Mouse (Mus musculus) hindbrain, postnatal 0 days (tissue): ENCODE results near the gene Grm8. TPM values are rescaled to one million over a fixed set of nuclear protein-coding genes. Genes with fewer than 3 reads are reported as not detected.

Experiments
- ATAC-seq: fragments of 200-750 bp; cut with Nextera tagmentation; 2 replicates; pipeline ENCODE4 v1.8.0; 2017; ENCODE audit warnings: mild to moderate bottlenecking, moderate TSS enrichment, moderate library complexity
- DNase-seq: peaks from one replicate; pipeline ENCODE4 v3.0.0-alpha.2; 2015; ENCODE audit warnings: low spot score
- H3K27ac ChIP-seq: fragments of 300-500 bp; sonication (generic); 2 replicates; pipeline ENCODE4 v1.5.1; 2014; ENCODE audit warnings: mild to moderate bottlenecking
- H3K27me3 ChIP-seq: fragments of 300-500 bp; sonication (generic); 2 replicates; pipeline ENCODE4 v1.6.1; 2014; ENCODE audit warnings: low read length, mixed read lengths; ENCODE audit not compliant: insufficient read depth
- H3K36me3 ChIP-seq: fragments of 300-500 bp; sonication (generic); 2 replicates; pipeline ENCODE4 v1.6.1; 2014; ENCODE audit warnings: low read length, mixed read lengths; ENCODE audit not compliant: insufficient read depth
- H3K4me1 ChIP-seq: fragments of 300-500 bp; sonication (generic); 2 replicates; pipeline ENCODE4 v1.6.1; 2014; ENCODE audit warnings: antibody characterized with exemption, low read length, mixed read lengths; ENCODE audit not compliant: insufficient read depth
- H3K4me2 ChIP-seq: fragments of 300-500 bp; sonication (generic); 2 replicates; pipeline ENCODE4 v1.6.1; 2014; ENCODE audit warnings: low read depth, mild to moderate bottlenecking, low read length, moderate library complexity, mixed read lengths
- H3K4me3 ChIP-seq: fragments of 300-500 bp; sonication (generic); 2 replicates; pipeline ENCODE4 v1.5.1; 2014; ENCODE audit warnings: low read length
- H3K9ac ChIP-seq: fragments of 300-500 bp; sonication (generic); replicated peaks from 2 replicates; pipeline ENCODE4 v1.6.1; 2014; ENCODE audit warnings: mild to moderate bottlenecking, low read length, moderate library complexity, mixed read lengths
- H3K9me3 ChIP-seq: fragments of 300-500 bp; sonication (generic); 2 replicates; pipeline ENCODE4 v1.6.1; 2016; ENCODE audit warnings: low read length, mixed read lengths
- CTCF ChIP-seq: IDR thresholded peaks from 2 replicates; pipeline ENCODE4 v1.5.1; 2016; ENCODE audit warnings: antibody characterized with exemption, control low read depth, low read depth
- WGBS: fragments of 180-500 bp; shearing (Covaris S2); extraction: QIAGEN DNeasy Blood & Tissue Kit; methylation state at CpG from one replicate; pipeline ENCODE4 v1.1.7; 2014; 5-methylcytosine and 5-hydroxymethylcytosine counted together
- polyA plus RNA-seq: library from polyadenylated mRNA; unstranded; fragments of >200 nt; fragmentation: Nextera tagmentation; extraction: Ambion mirVana; gene quantifications from 2 replicates; pipeline ENCODE4 v1.2.1, GENCODE M21; 2015
- total RNA-seq: library from RNA; depleted of rRNA; stranded (reverse); fragments of >200 nt; gene quantifications from 2 replicates; pipeline ENCODE4 v1.2.3, GENCODE M21; 2014

Grm8 gene
- total and polyA plus RNA-seq, 2 experiments from 2014 or later = 11.3 to 14.0 TPM

DNA sequence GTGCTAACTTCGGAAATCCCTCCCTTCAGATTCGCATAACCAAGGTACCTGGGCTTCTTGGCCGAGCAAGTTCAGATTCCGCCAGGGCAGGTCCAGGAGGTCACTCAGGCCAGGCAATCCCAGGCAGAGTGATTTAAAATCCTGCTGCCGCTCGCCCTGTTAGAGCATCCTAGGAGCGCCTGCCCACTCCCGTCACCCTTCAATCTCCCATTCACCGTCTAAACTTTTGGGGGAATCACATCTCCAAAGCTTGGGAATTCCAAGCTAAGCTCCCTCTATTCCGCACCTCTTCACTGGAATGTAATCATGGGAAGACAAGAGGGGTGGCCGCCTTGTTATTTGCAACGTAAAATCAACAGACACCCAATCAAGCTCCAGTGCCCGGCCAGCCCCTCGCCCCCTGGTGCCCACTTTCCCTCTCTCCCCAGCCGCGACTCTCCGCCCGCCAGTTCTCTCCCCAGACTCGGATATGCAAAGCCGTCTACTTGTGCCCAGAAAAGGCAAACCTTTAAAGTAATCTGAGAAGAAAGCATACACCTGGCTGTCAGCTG lies 652 bp downstream of the Grm8 start:
- no peak; the same call in 1 of the 2 replicates for ATAC-seq
- under 1% methylated on average over 20 of the region's 20 CpGs for WGBS
- peak; percentile 45 for DNase-seq

DNA sequence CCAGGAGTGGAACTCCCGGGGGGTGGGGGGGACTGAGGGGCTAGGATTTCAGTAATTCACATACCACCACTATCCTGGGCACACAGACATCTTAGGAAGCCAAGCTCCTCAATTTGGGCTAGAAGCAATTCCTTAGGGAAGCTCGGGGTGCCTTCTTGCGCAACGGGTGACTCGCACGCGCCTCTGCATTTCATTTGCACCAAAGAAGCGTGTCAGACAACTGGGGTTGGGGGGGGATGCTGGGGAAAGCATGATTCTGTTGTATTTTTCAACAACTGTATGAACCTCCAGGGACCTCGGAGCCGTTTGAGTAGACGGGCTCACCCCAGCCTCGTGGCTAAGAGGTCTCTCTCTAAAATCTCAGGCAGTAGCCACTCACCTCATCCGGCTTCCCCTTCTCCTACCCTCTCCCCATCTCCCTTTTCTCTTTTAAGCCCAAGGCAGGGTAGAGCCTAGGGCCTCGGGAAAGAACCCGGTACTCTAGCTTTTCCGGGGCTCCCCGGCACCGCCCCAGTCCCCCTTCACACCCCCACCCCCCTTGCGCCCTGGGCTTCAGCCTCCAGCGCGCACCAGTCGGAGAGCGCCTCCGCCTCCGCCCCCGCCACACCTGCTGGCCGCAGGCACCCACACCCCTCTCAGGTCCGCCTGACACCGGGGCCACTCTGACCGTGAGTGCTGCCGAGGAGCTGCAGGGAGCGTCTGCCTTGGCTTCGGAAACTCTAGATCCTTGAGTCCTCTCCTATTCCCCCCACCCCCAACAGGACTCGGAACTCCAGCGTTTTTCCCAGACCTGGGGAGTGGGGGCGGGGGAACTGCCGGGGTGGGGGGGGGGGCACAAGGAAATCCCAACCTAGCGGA lies 1.5 kb downstream of the Grm8 start:
- Histone ChIP-seq H3K27ac (peak overlapping the region; percentile 51; the same call in 1 of the 2 replicates), H3K4me3 (peak overlapping the region; percentile 59), H3K4me1 (no peaks in the 10 kb centered on the region), H3K9me3 (no peaks in the 10 kb centered on the region), H3K4me2 (peak overlapping the region; percentile 86), H3K27me3 (no peaks in the 10 kb centered on the region), H3K9ac (peak overlapping the region; percentile 49), H3K36me3 (no peaks in the 10 kb centered on the region)
- ATAC-seq (peak; percentile 19; the same call in 1 of the 2 replicates), DNase-seq (peak; percentile 40)
- TF ChIP-seq CTCF = no peak
- under 1% methylated on average over 32 of the region's 38 CpGs for WGBS

More for the DNA sequence above, 652 bp downstream of the Grm8 start:
- Histone ChIP-seq H3K27ac (no peak overlapping the region; the same call in 1 of the 2 replicates), H3K36me3 (no peaks in the 10 kb centered on the region), H3K4me1 (no peaks in the 10 kb centered on the region), H3K27me3 (no peaks in the 10 kb centered on the region), H3K4me3 (peak overlapping the region; percentile 59), H3K4me2 (peak overlapping the region; percentile 86), H3K9me3 (no peaks in the 10 kb centered on the region), H3K9ac (peak overlapping the region; percentile 49)
- peak; percentile 50 for TF ChIP-seq CTCF

DNA sequence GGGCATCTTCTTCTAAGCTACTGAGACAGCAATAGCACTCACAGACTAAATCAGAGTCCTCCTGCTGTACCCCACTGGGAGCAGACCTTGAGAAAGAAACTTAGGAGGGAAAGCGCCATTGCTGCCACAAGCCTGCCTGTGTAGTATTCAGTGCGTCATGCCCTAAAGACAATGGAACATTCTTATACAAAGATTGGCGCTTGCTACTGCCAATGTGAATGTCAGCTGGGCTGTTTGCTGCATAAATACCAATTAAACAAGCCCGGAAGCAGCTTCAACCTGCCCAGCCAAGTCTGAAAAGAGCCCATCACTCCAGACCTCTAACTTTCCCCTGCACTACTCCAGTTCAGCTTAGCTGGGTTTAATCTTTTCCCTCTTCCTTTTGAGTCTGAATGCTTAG lies 2.9 kb downstream of the Grm8 start:
- TF ChIP-seq CTCF = no peak
- Histone ChIP-seq H3K9ac (peak overlapping the region; percentile 49; the same call in 1 of the 2 replicates), H3K27ac (no peak overlapping the region; the same call in 1 of the 2 replicates), H3K27me3 (no peaks in the 10 kb centered on the region), H3K4me1 (no peaks in the 10 kb centered on the region), H3K36me3 (no peaks in the 10 kb centered on the region), H3K4me3 (peak overlapping the region; percentile 59), H3K4me2 (peak overlapping the region; percentile 86), H3K9me3 (no peaks in the 10 kb centered on the region)
- 6% methylated on average over 4 of the region's 4 CpGs for WGBS
- ATAC-seq (0 out of 2 replicates have a peak, but pooled peaks have one; percentile 13), DNase-seq (peak; percentile 53)

DNA sequence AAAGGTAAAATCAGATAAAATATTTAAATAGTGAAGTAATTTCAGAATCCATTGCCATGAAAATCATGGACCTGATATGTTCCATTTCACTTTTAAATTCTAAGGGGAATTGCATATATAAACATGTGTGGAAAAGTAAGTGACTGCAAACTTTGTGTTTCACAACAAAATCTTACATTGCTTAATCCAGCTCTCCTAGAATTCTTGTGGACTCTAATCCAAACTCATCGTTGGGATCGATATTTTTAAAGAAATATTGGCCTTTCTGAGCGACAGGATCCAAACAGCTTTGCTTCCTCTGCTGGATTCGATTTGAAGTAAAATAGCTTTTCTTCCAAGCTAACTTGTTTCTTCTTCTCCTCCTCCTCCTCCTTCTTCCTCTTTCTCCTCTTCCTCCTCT lies 6.1 kb downstream of the Grm8 start:
- H3K27me3 ChIP-seq = no peaks in the 10 kb centered on the region
- DNase-seq = no peak
- H3K4me2 ChIP-seq = no peak overlapping the region
- TF ChIP-seq CTCF = no peak
- H3K4me3 ChIP-seq = no peak overlapping the region
- 92% methylated on average over 4 of the region's 4 CpGs for WGBS
- no peaks in the 10 kb centered on the region for H3K4me1 ChIP-seq
- ATAC-seq = no peak
- H3K36me3 ChIP-seq = no peaks in the 10 kb centered on the region
- no peaks in the 10 kb centered on the region for H3K9me3 ChIP-seq
- no peak overlapping the region for H3K9ac ChIP-seq
- no peak overlapping the region for H3K27ac ChIP-seq

DNA sequence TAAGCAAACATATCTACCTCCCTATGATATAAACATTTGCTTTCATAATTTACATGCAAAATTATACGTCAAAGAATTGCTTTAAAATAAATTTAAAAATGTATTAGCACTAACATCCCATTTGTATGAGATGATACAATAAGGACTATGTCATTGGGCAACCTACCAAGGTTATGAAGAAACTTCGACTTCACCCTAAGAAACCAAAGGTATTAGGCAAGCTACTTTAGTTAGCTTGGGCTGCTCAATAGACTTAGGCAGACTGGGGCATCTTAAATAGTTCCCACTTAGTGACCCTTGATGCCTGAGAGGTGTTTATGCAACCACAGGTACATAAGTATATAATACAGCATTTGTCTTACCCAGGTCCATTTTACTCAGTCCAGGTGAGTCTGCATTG lies 19.5 kb downstream of the Grm8 start:
- 95% methylated on average over 2 of the region's 2 CpGs for WGBS

DNA sequence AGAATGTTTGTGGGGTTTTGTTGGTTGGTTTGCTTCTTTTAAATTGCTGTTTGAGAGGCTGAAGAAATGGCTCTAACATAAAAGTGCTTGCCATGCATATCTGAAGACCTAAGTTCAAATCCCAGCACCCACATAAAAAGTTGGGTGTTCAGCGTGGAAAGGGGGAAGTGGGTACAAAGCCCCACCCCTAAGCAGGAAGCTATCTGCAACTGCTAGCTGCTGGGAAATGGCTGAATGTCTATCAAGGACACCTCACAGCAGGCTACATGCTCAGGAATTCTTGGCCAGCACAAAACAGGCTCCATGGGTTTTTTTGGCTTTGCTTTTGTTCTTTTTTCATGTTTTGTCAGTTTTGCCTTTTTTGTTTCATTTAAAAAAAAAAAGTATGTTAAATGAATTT lies 20.1 kb downstream of the Grm8 start:
- H3K36me3 ChIP-seq = no peaks in the 10 kb centered on the region
- H3K27me3 ChIP-seq = no peaks in the 10 kb centered on the region
- WGBS = 83% methylated on average over 1 of the region's 1 CpGs
- no peak for TF ChIP-seq CTCF
- no peak for ATAC-seq
- no peak overlapping the region for H3K4me2 ChIP-seq
- H3K4me1 ChIP-seq = no peaks in the 10 kb centered on the region
- DNase-seq = no peak
- H3K9me3 ChIP-seq = no peaks in the 10 kb centered on the region
- H3K27ac ChIP-seq = no peak overlapping the region
- H3K9ac ChIP-seq = no peak overlapping the region
- H3K4me3 ChIP-seq = no peak overlapping the region

More for the DNA sequence above, 19.5 kb downstream of the Grm8 start:
- Histone ChIP-seq H3K4me3 (no peak overlapping the region), H3K27ac (no peak overlapping the region), H3K4me2 (no peak overlapping the region), H3K36me3 (no peaks in the 10 kb centered on the region), H3K27me3 (no peaks in the 10 kb centered on the region), H3K9me3 (no peaks in the 10 kb centered on the region), H3K4me1 (no peaks in the 10 kb centered on the region), H3K9ac (no peak overlapping the region)
- DNase-seq (no peak), ATAC-seq (no peak)
- TF ChIP-seq CTCF = no peak
